Mouse (Mus musculus) forebrain, embryonic 14.5 days (tissue): Measurements from ENCODE around the gene Gsk3a. TPM values are rescaled to one million over a fixed set of nuclear protein-coding genes. Genes with fewer than 3 reads are reported as not detected.
"Not testable (repeated sequence)": the region's sequence is repeated elsewhere in the genome, so short reads cannot be mapped to it uniquely, and the experiment has no call there.

Experiments
- ATAC-seq: fragments of 200-750 bp; cut with Nextera tagmentation; 2 replicates; pipeline ENCODE4 v1.8.0; 2017; ENCODE audit warnings: mild to moderate bottlenecking, moderate library complexity
- DNase-seq: peaks from one replicate; pipeline ENCODE4 v3.0.0-alpha.2; 2015; ENCODE audit warnings: low spot score
- H3K27ac ChIP-seq: fragments of 300-500 bp; sonication (generic); 2 replicates; pipeline ENCODE4 v1.5.1; 2014; ENCODE audit warnings: low read depth, mild to moderate bottlenecking, control low read depth, low read length, moderate library complexity
- H3K27me3 ChIP-seq: fragments of 300-500 bp; sonication (generic); replicated peaks from 2 replicates; pipeline ENCODE4 v1.6.1; 2014; ENCODE audit warnings: low read length, control low read depth, mixed read lengths; ENCODE audit not compliant: control insufficient read depth, insufficient read depth
- H3K36me3 ChIP-seq: fragments of 300-500 bp; sonication (generic); 2 replicates; pipeline ENCODE4 v1.6.1; 2014; ENCODE audit warnings: low read length, control low read depth; ENCODE audit not compliant: control insufficient read depth, insufficient read depth
- H3K4me1 ChIP-seq: fragments of 300-500 bp; sonication (generic); 2 replicates; pipeline ENCODE4 v1.6.1; 2014; ENCODE audit warnings: antibody characterized with exemption, low read length, control low read depth; ENCODE audit not compliant: control insufficient read depth, insufficient read depth
- H3K4me2 ChIP-seq: fragments of 300-500 bp; sonication (generic); 2 replicates; pipeline ENCODE4 v1.6.1; 2014; ENCODE audit warnings: mild to moderate bottlenecking, control low read depth, low read length
- H3K4me3 ChIP-seq: fragments of 300-500 bp; sonication (generic); 2 replicates; pipeline ENCODE4 v1.5.1; 2014; ENCODE audit warnings: low read depth, low read length, control low read depth
- H3K9ac ChIP-seq: fragments of 300-500 bp; sonication (generic); 2 replicates; pipeline ENCODE4 v1.6.1; 2014; ENCODE audit warnings: mild to moderate bottlenecking, low read length, control low read depth, moderate library complexity
- H3K9me3 ChIP-seq: fragments of 300-500 bp; sonication (generic); replicated peaks from 2 replicates; pipeline ENCODE4 v1.6.1; 2016; ENCODE audit warnings: low read length, control low read depth, mixed read lengths; ENCODE audit not compliant: control insufficient read depth
- WGBS: fragments of 180-500 bp; shearing (Covaris S2); extraction: QIAGEN DNeasy Blood & Tissue Kit; methylation state at CpG from one replicate; pipeline ENCODE4 v1.1.7; 2014; 5-methylcytosine and 5-hydroxymethylcytosine counted together
- polyA plus RNA-seq: library from polyadenylated mRNA; unstranded; fragments of >200 nt; fragmentation: Nextera tagmentation; extraction: Ambion mirVana; gene quantifications from 2 replicates; pipeline ENCODE4 v1.2.1, GENCODE M21; 2014

Gsk3a gene
- polyA plus RNA-seq, 1 experiment from 2014 or later: 20.2 TPM

- no peaks in the 10 kb centered on the region for H3K9me3 ChIP-seq
- H3K27ac ChIP-seq: no peak overlapping the region
- H3K9ac ChIP-seq: peak overlapping the region; percentile 81
- H3K4me2 ChIP-seq: peak overlapping the region; percentile 80
- peaks cover 14% of the 10 kb centered on the region for H3K4me1 ChIP-seq
- peak overlapping the region; percentile 73 for H3K4me3 ChIP-seq
- peaks cover 32% of the 10 kb centered on the region for H3K36me3 ChIP-seq
- no peak for ATAC-seq
- WGBS: 49% methylated on average over 4 of the region's 4 CpGs
- no peak for DNase-seq
- H3K27me3 ChIP-seq: no peaks in the 10 kb centered on the region
Measured at GRCm38 (mm10) chr7:25269029-25269428, 31.4 kb upstream of the Gsk3a start.

GRCm38 (mm10) chr7:25268588-25268987 is 30.9 kb upstream of the Gsk3a start:
- peak overlapping the region; percentile 82 for H3K27ac ChIP-seq
- H3K9ac ChIP-seq: peak overlapping the region; percentile 81
- DNase-seq (no peak), ATAC-seq (no peak)
- H3K36me3 ChIP-seq: peaks cover 28% of the 10 kb centered on the region
- H3K4me2 ChIP-seq: peak overlapping the region; percentile 80
- H3K27me3 ChIP-seq: no peaks in the 10 kb centered on the region
- H3K4me1 ChIP-seq: peaks cover 14% of the 10 kb centered on the region
- H3K4me3 ChIP-seq: peak overlapping the region; percentile 73
- WGBS: 3% methylated on average over 7 of the region's 7 CpGs
- H3K9me3 ChIP-seq: no peaks in the 10 kb centered on the region

DNA sequence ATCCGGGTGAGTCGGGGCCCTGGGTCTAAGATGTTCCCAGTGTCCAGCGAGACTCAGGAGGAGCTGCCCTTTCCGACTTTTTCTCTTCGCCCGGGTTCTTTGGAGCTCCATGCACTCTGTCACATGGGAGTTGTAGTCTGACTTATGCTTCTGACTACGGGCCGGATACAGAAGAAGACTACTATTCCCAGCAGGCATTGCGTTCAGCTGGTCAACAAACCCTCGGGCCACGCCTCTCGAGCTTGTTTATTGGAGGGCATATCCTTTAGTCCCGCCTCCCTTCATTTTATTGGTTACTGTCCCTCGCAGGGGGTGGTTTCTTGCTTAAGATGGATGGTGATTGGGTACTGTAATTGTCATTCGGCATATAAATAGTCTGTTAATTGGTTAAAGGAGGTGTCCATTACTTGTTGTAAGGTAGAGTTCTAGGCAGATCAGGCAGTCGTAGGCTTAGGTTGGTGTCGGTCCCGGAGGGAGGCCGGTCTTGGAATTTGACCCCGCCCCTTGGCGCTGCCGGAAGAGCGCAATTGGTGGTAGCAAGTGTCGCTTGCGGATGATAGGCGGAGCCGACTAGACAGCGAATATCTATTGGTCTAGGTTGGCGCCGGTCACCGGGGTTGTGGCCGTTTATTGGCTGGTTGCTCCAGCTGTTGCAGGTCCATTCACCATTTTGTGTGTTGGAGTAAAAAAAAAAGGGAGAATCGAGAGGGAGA is 30.3 kb upstream of the Gsk3a start:
- Histone ChIP-seq H3K4me2 (peak overlapping the region; percentile 80), H3K9me3 (no peaks in the 10 kb centered on the region), H3K4me1 (peaks cover 14% of the 10 kb centered on the region), H3K36me3 (peaks cover 22% of the 10 kb centered on the region), H3K4me3 (peak overlapping the region; percentile 73), H3K9ac (peak overlapping the region; percentile 81), H3K27ac (peak overlapping the region; percentile 84), H3K27me3 (no peaks in the 10 kb centered on the region)
- WGBS: under 1% methylated on average over 33 of the region's 33 CpGs
- ATAC-seq (peak; percentile 96), DNase-seq (peak; percentile 100)

DNA sequence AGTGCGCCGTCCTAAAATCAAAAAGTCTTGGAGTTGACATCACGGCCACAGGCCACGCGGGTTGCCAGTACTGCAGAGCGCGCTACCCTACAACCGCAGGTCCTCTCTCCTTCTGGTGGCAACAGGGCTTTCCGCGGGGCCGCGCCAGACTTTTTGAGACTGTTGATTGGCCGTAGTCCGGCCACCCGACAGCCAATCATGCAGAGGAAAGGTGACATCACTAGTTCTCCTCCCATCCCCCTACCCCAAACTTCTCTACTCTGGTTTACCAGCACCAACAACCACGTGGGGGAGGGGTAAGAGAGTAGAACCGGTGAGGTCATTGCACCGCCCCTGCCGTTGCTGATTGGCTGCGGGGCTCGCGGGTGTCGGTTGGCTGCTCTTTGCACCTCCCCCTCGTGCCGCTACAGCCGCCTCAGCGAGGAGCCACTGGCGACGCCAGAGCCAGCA is 29.7 kb upstream of the Gsk3a start, which contains the start of gene Cic:
Gene Cic (plus strand): TSS at position 404 of the 450 bp plus-strand sequence.
- peak within 1 kb of the TSS; percentile 80 for H3K4me2 ChIP-seq
- peak within 1 kb of the TSS; percentile 81 for H3K9ac ChIP-seq
- peak; percentile 85 for ATAC-seq
- DNase-seq: peak; percentile 100
- under 1% methylated on average over 29 of the region's 29 CpGs for WGBS
- peak within 1 kb of the TSS; percentile 84 for H3K27ac ChIP-seq
- peaks cover 16% of the 10 kb centered on the region for H3K36me3 ChIP-seq
- peaks cover 14% of the 10 kb centered on the region for H3K4me1 ChIP-seq
- H3K27me3 ChIP-seq: no peaks in the 10 kb centered on the region
- H3K9me3 ChIP-seq: no peaks in the 10 kb centered on the region
- H3K4me3 ChIP-seq: peak within 1 kb of the TSS; percentile 73

GRCm38 (mm10) chr7:25266180-25266962 is 28.7 kb upstream of the Gsk3a start:
- Histone ChIP-seq H3K4me2 (peak overlapping the region; percentile 64), H3K9ac (no peak overlapping the region), H3K9me3 (no peaks in the 10 kb centered on the region), H3K27ac (no peak overlapping the region), H3K27me3 (no peaks in the 10 kb centered on the region), H3K4me3 (peak overlapping the region; percentile 58; the same call in 1 of the 2 replicates), H3K36me3 (peaks cover 7% of the 10 kb centered on the region; the same call in 1 of the 2 replicates), H3K4me1 (peaks cover 14% of the 10 kb centered on the region)
- DNase-seq: no peak
- no peak for ATAC-seq
- WGBS: 88% methylated on average over 8 of the region's 8 CpGs

DNA sequence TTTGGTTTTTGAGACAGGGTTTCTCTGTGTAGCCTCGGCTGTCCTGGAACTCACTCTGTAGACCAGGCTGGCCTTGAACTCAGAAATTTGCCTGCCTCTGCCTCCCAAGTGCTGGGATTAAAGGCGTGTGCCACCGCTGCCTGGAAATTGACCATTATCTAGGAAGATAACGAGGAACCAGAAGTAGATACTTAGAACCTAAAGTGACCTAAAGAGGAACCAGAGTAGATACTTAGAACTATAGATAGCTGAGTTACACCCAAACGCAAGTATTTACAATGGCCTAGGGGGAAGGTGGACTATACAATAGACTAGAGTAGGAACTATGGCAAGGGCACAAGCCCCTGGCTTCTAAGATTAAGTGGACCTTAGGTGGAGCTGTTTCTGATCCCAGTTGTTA is 28.1 kb upstream of the Gsk3a start:
- H3K27me3 ChIP-seq, H3K9me3 ChIP-seq, ATAC-seq, H3K27ac ChIP-seq, H3K36me3 ChIP-seq, H3K4me2 ChIP-seq, DNase-seq, H3K4me3 ChIP-seq, H3K9ac ChIP-seq: not testable (repeated sequence)
- WGBS: 92% methylated on average over 5 of the region's 5 CpGs
- H3K4me1 ChIP-seq: peaks cover 14% of the 10 kb centered on the region

DNA sequence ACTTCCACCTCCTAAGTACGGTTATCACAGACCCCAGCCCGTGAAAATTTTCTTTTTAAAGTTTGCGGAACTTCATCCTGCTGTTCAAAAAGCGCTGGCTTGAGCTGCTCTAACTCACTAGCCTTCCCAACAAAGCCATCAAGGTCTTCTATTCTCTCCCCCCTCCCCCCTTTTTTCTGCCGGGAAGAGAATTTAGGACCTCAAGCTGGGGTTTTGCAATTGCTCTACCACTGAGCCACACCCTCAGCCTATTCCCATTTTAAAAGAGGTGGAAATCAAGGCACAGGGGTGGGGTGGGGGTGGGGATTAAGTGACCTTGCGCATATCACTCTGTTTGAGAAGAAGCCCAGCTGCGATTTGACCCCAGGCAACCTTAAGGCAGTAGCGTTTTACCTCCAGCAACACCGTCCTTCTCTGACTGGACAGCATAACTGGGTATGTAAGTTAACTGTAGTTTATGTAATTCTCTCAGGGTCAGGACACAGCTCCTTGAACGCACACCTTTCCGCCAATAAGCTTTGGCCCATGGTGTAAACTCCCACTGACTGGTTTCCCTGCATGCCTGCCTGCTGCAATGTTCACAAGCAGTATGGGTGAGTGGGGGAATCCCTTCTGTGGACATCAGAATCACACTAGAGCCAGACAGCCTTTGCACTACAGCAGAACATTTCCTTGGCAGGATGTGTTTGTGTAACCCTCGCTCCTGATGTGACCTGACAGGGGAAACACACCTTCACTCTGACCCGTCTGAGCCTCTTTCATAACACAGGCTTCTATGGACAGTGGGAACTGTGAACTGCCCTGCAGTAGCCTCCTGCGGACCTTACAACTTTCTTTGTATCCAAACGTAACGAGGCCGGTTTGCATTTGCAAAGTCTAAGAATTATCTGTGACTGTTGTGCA is 26.6 kb upstream of the Gsk3a start:
- Histone ChIP-seq H3K4me1 (peaks cover 9% of the 10 kb centered on the region), H3K36me3 (no peaks in the 10 kb centered on the region), H3K4me3 (no peak overlapping the region), H3K9ac (no peak overlapping the region), H3K9me3 (no peaks in the 10 kb centered on the region), H3K27ac (no peak overlapping the region), H3K27me3 (no peaks in the 10 kb centered on the region), H3K4me2 (no peak overlapping the region)
- WGBS: 22% methylated on average over 17 of the region's 17 CpGs
- DNase-seq (no peak), ATAC-seq (no peak)

DNA sequence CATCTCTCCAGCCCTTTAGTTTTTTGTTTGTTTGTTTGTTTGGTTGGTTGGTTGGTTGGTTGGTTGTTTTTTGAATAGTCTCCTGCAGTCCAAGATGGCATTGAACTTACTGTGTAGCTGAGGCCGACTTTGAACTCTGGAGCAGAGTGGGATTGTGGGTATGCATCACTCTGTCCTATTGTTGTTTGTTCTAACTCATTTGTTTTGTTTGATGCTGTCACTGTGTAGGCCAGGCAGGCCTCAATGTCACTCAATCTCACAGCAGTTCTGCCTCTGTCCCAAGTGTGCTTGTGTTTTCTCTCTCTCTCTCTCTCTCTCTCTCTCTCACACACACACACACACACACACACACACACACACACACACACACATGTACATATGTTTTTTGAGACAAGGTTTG is 24.2 kb upstream of the Gsk3a start:
- no peak for ATAC-seq
- DNase-seq: no peak
- Histone ChIP-seq H3K4me3 (no peak overlapping the region), H3K36me3 (no peaks in the 10 kb centered on the region), H3K4me2 (no peak overlapping the region), H3K27ac (no peak overlapping the region), H3K9ac (no peak overlapping the region), H3K9me3 (no peaks in the 10 kb centered on the region), H3K4me1 (peaks cover 2% of the 10 kb centered on the region), H3K27me3 (no peaks in the 10 kb centered on the region)
- 62% methylated on average over 1 of the region's 1 CpGs for WGBS
